Mouse (Mus musculus) heart, adult 18-20 months (tissue): Measurements from ENCODE around the gene Clmn. TPM values are rescaled to one million over a fixed set of nuclear protein-coding genes. Genes with fewer than 3 reads are reported as not detected.

Experiments
- DNase-seq, 2 experiments: peaks; one replicate each; pipeline ENCODE4 v3.0.0; 2021 to 2022; ENCODE audit warnings: mixed read lengths in 1 of 2
- total RNA-seq, 2 experiments: library from RNA; stranded (reverse); gene quantifications; 2 replicates each; pipeline ENCODE4 v1.2.3; 2021

The Clmn gene
- total RNA-seq, 2 experiments from 2014 or later, result 1.9 to 2.9 TPM

- DNase-seq, result no peak
Measured at GRCm38 (mm10) chr12:104879577-104879989, 14.7 kb upstream of the Clmn start.

DNA sequence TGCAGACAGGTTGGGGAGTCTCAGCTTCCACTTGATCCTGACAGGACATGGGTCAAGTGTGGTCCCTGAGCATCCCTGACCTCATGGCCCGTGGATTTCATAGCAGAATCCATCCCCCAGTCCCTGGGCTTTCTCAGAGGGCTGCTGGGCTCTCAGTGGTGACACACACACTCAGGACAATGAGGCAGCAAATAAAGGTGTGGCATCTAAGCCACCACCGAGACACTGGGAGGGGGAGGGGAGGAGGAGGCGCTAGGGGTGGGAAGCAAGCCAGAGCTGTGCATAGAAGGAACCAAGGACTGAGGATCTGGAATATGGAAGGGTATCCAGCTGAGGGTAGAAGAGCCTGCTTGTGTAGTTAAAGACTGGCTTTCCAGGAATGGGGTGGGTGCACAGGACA is 11.2 kb upstream of the Clmn start:
- no peak for DNase-seq

DNA sequence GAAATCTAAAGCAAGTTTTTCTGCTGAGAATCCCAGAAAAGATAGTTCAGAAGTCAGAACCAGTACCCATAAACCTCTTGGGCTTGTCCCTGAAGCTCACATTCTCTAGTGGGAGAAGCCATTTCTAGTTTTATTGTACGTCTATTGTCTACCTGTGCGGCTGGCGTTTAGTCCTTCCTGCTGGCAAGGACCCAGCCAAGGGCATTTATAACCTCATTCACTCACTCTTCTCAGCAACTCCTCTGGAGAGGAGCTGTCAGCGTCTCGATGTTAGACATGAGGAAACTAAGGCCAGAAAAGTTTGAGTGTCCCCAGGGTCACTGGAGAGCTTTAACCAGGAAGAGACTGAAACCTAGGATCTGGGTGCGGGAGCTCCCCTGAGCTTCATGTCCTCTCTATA is 7.1 kb upstream of the Clmn start:
- DNase-seq, result no peak

DNA sequence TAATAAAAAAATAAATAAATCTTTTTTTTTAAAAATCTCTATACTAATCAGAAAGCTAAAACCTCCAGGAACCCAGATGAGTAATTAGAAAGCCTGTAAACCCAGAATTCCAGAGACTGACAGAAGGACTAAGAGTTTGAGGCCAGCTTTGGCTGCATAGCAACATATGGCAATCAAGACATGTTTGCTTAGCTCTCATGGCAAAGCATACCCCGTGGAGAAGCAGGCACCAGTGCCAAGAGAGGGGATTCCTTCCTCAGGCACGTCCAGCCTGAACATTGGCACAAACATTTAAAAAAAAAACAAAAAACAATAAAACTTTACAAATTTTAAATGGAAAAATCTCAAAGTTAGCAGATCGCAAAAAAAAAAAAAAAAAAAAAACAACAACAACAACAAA is 4.9 kb upstream of the Clmn start:
- no peak for DNase-seq

- no peak for DNase-seq
Measured at GRCm38 (mm10) chr12:104868430-104868829, 3.6 kb upstream of the Clmn start.

DNA sequence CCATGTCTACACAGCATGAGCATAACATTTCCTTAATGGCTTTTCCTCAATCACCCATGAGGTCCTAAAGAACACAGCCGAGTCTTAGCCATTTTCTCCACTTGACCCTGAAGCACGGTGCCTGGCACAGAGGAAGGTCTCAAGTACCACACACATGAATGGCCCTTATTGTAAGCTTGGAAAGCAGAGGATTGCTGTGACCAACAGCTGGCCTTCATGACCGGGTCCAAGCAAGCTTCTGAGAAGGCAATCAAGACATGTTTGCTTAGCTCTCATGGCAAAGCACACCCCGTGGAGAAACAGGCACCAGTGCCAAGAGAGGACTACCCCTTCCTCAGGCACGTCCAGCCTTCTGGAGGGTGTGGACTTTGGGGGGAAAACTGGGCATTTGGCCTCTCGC is 3.0 kb upstream of the Clmn start:
- no peak for DNase-seq

DNA sequence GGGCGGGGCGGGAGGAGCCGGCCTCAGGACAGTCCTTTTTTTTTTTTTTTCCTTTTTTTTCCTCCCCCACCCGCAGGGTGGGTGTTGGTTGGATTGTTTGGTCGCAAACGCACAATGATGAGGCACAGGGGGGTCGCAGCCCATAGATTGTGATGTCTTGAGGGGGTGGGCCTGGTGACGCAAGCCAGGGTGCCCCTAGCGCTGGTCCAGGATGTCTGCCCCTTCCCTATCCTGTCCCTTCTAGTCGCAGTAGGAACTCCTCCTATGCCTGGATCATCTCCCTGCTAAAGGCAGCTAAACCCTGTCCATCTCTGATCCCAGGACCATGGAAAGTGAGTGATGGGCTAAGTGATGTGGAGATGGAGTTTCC is 275 bp upstream of the Clmn start:
- peak in 1 of 2 experiments; percentile 21 for DNase-seq

GRCm38 (mm10) chr12:104863653-104864052 is 1.2 kb downstream of the Clmn start:
- no peak for DNase-seq

- DNase-seq, result no peak
Measured at GRCm38 (mm10) chr12:104859140-104859539, 5.7 kb downstream of the Clmn start.

GRCm38 (mm10) chr12:104858732-104859131 is 6.1 kb downstream of the Clmn start:
- DNase-seq, result peak in 1 of 2 experiments; percentile 19

GRCm38 (mm10) chr12:104857614-104858013 is 7.3 kb downstream of the Clmn start:
- no peak for DNase-seq

- no peak for DNase-seq
Measured at GRCm38 (mm10) chr12:104856540-104856939, 8.3 kb downstream of the Clmn start.

GRCm38 (mm10) chr12:104855548-104855947 is 9.3 kb downstream of the Clmn start:
- DNase-seq, result no peak

- no peak for DNase-seq
Measured at GRCm38 (mm10) chr12:104854826-104855225, 10.1 kb downstream of the Clmn start.

DNA sequence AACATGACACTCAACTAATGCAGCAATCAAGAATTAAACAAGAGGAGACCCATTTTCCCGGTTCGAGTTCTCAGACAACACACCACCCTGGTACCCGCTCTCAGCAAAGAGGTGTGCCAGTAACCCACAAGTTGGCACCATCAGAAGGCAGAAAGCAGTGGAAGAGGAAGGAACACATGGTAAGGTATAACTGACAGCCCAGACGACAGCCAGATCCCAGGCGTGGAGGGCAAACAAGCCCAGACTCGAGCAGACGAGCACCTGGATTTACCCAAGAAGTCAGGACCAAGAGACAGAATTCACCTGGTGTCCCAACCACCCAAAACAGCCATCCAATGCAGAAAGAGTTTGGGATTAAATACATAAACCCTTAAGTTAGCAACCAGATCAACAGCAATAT is 11.5 kb downstream of the Clmn start:
- DNase-seq, result no peak

- DNase-seq, result peak; percentile 47 to 60
Measured at GRCm38 (mm10) chr12:104851711-104852508, 13.0 kb downstream of the Clmn start.

GRCm38 (mm10) chr12:104850119-104850518 is 14.8 kb downstream of the Clmn start:
- no peak for DNase-seq

- DNase-seq, result no peak
Measured at GRCm38 (mm10) chr12:104848667-104849066, 16.2 kb downstream of the Clmn start.

GRCm38 (mm10) chr12:104847227-104847626 is 17.6 kb downstream of the Clmn start:
- DNase-seq, result no peak

DNA sequence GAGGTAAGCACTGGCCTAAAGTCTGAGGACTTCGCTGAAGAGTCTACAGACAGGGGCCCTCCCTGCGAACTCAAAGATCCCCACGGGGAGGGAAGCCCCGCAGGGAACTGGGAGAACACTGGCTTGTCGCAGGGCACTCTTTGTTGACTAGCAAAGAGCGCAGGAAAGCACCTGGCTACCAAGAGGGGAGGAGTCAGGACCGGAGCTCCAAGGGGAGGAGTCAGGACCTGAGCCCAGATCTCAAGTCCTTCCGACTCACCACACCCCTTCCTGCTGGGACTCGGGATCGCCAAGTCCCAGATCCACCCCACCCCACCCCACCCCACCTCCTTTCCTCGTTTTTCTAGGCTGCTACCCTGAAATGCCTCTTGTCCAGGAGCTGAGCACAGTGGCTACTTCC is 19.2 kb downstream of the Clmn start:
- peak; percentile 52 to 78 for DNase-seq

- no peak for DNase-seq
Measured at GRCm38 (mm10) chr12:104844989-104845388, 19.9 kb downstream of the Clmn start.

- DNase-seq, result no peak
Measured at GRCm38 (mm10) chr12:104844279-104844678, 20.6 kb downstream of the Clmn start.

DNA sequence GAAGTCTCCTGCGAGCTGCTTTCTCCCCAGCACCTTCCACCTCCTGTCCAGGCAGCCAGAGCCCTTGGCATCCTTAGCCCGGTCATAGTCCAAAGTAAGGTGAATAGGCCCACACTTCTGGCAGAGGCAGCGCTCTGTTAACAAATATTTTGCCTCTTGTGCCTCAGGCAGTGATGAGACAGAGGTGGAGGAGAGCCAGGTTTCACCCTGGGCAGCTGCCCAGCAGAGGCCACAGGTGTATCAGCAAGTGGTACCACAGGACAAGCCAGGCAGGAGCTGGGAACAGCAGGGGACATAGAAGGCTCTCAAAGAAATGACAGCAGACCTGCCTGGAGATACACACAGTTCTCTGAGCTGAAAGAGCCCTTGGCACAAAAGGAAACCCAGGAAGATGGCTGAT is 23.6 kb downstream of the Clmn start:
- DNase-seq, result no peak

- DNase-seq, result no peak
Measured at GRCm38 (mm10) chr12:104838987-104839386, 25.9 kb downstream of the Clmn start.
